Mouse (Mus musculus) liver, embryonic 11.5 days (tissue): ENCODE measurements around the gene Wars. TPM values are rescaled to one million over a fixed set of nuclear protein-coding genes. Genes with fewer than 3 reads are reported as not detected.

Source experiments
- ATAC-seq: fragments of 200-750 bp; cut with Nextera tagmentation; replicated peaks from 2 replicates; pipeline ENCODE4 v1.8.0; 2017; ENCODE audit warnings: moderate number of reproducible peaks, mild to moderate bottlenecking, moderate TSS enrichment, moderate library complexity; ENCODE audit not compliant: low FRiP score
- DNase-seq: peaks from one replicate; pipeline ENCODE4 v3.0.0-alpha.2; 2017; ENCODE audit warnings: low spot score
- H3K27ac ChIP-seq: fragments of 300-500 bp; sonication (generic); 2 replicates; pipeline ENCODE4 v1.5.1; 2014; ENCODE audit warnings: mild to moderate bottlenecking, low read depth, low read length, control low read depth
- H3K27me3 ChIP-seq: fragments of 300-500 bp; sonication (generic); replicated peaks from 2 replicates; pipeline ENCODE4 v1.6.1; 2014; ENCODE audit warnings: low read length, mixed read lengths; ENCODE audit not compliant: control insufficient read depth, insufficient read depth
- H3K36me3 ChIP-seq: fragments of 300-500 bp; sonication (generic); 2 replicates; pipeline ENCODE4 v1.6.1; 2014; ENCODE audit warnings: mild to moderate bottlenecking, low read length, moderate library complexity, mixed read lengths; ENCODE audit not compliant: control insufficient read depth, insufficient read depth
- H3K4me1 ChIP-seq: fragments of 300-500 bp; sonication (generic); replicated peaks from 2 replicates; pipeline ENCODE4 v1.6.1; 2014; ENCODE audit warnings: low read length, mixed read lengths; ENCODE audit not compliant: control insufficient read depth, insufficient read depth
- H3K4me2 ChIP-seq: fragments of 300-500 bp; sonication (generic); 2 replicates; pipeline ENCODE4 v1.6.1; 2014; ENCODE audit warnings: mild to moderate bottlenecking, control low read depth, moderate library complexity
- H3K4me3 ChIP-seq: fragments of 300-500 bp; sonication (generic); 2 replicates; pipeline ENCODE4 v1.5.1; 2014; ENCODE audit warnings: low read depth, low read length, control low read depth
- H3K9ac ChIP-seq: fragments of 300-500 bp; sonication (generic); 2 replicates; pipeline ENCODE4 v1.6.1; 2014; ENCODE audit warnings: low read depth, low read length, control low read depth
- H3K9me3 ChIP-seq: fragments of 300-500 bp; sonication (generic); 2 replicates; pipeline ENCODE4 v1.6.1; 2016; ENCODE audit warnings: low read length, inconsistent platforms, mixed read lengths; ENCODE audit not compliant: control insufficient read depth
- WGBS: fragments of 180-500 bp; shearing (Covaris S2); extraction: QIAGEN DNeasy Blood & Tissue Kit; methylation state at CpG from one replicate; pipeline ENCODE4 v1.1.7; 2014; 5-methylcytosine and 5-hydroxymethylcytosine counted together
- polyA plus RNA-seq: library from polyadenylated mRNA; unstranded; fragments of >200 nt; fragmentation: Nextera tagmentation; extraction: Ambion mirVana; gene quantifications from 2 replicates; pipeline ENCODE4 v1.2.1, GENCODE M21; 2014

Wars gene
- polyA plus RNA-seq, 1 experiment from 2014 or later, result 90.8 TPM

- no peak overlapping the region for H3K9ac ChIP-seq
- WGBS, result 84% methylated on average over 8 of the region's 8 CpGs
- H3K4me1 ChIP-seq, result no peaks in the 10 kb centered on the region
- ATAC-seq (no peak), DNase-seq (no peak)
- no peaks in the 10 kb centered on the region for H3K27me3 ChIP-seq
- H3K9me3 ChIP-seq, result no peaks in the 10 kb centered on the region
- H3K36me3 ChIP-seq, result no peaks in the 10 kb centered on the region
- no peak overlapping the region for H3K4me2 ChIP-seq
- H3K27ac ChIP-seq, result no peak overlapping the region; the same call in 1 of the 2 replicates
- H3K4me3 ChIP-seq, result no peak overlapping the region
These were observed 9.8 kb upstream of the Wars start for GRCm38 (mm10) chr12:108903600-108904275.

DNA sequence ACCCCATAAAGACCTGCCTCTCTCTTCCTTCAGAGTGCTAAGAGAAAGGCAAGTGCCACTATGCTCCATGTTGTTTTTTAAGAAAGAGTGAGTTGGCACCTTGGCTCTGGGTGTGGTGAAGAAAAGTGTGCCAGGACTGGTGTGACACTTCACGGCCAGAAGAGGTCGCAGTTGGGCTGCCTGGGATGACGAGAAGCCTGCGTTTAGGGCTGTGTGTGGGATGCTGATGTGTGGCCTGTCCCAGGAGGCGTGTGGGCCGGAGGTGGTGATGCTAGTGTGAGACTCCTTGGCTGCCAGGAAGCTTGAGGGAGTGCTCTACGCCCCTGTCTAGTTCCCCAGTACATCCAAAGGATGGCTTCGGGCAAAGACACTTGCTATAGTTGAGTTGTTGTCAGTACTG, 9.0 kb upstream of the Wars start:
- WGBS, result 25% methylated on average over 8 of the region's 8 CpGs
- Histone ChIP-seq H3K4me1 (no peaks in the 10 kb centered on the region), H3K9me3 (no peaks in the 10 kb centered on the region), H3K36me3 (no peaks in the 10 kb centered on the region), H3K27ac (no peak overlapping the region), H3K4me2 (no peak overlapping the region), H3K4me3 (no peak overlapping the region), H3K27me3 (no peaks in the 10 kb centered on the region), H3K9ac (no peak overlapping the region)
- DNase-seq (no peak), ATAC-seq (peak; percentile 48)

GRCm38 (mm10) chr12:108901346-108901745, 7.4 kb upstream of the Wars start:
- ATAC-seq (no peak), DNase-seq (no peak)
- Histone ChIP-seq H3K4me2 (no peak overlapping the region), H3K4me3 (no peak overlapping the region), H3K9me3 (no peaks in the 10 kb centered on the region), H3K27ac (no peak overlapping the region), H3K9ac (no peak overlapping the region), H3K36me3 (no peaks in the 10 kb centered on the region), H3K4me1 (no peaks in the 10 kb centered on the region), H3K27me3 (no peaks in the 10 kb centered on the region)
- WGBS, result 51% methylated on average over 5 of the region's 5 CpGs

DNA sequence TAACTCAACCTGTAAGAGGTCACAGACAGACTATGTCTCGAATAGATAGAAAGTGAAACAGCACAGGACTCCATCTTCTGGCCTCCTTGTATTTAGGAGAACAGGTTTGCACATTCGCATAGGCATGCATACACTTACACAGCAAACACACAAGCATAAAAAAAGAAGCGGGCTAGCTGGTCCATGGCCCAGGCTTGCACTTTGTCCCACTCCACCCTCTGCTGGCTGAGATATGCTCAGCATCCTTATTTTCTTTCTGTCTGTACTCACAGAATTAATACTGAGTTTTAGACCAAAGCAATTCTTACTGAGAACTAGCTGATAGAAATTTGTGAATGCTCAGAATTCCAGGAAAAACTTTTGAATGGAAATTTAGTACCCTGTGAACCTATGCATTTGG, 2.0 kb upstream of the Wars start:
- Histone ChIP-seq H3K4me1 (peaks cover 13% of the 10 kb centered on the region), H3K27me3 (no peaks in the 10 kb centered on the region), H3K9me3 (no peaks in the 10 kb centered on the region), H3K4me3 (no peak overlapping the region), H3K36me3 (no peaks in the 10 kb centered on the region), H3K9ac (no peak overlapping the region), H3K4me2 (no peak overlapping the region), H3K27ac (no peak overlapping the region)
- 71% methylated on average over 3 of the region's 3 CpGs for WGBS
- no peak for ATAC-seq
- no peak for DNase-seq

DNA sequence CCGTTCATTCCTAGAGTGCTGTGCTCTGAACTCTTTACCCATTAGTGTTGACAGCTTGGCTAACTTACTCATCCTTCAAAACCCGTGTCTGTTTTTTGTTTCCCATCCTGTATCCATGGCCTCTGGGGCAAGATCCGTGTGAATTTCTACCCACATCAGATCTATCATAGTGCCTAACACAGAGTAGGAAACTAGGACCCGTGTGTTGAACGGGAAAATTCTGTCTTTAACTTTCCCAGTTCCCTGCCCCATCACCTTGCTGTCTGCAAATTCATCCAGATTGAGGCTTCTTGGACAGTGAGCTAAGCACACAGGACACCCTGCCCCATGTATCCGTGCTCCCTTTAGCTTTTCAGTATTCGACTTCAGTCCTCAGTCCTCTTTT, 450 bp upstream of the Wars start:
- WGBS, result 2% methylated on average over 7 of the region's 7 CpGs
- Histone ChIP-seq H3K36me3 (no peaks in the 10 kb centered on the region; the same call in 1 of the 2 replicates), H3K9me3 (no peaks in the 10 kb centered on the region), H3K4me3 (peak overlapping the region; percentile 94), H3K27me3 (no peaks in the 10 kb centered on the region), H3K4me2 (peak overlapping the region; percentile 82), H3K27ac (no peak overlapping the region), H3K9ac (peak overlapping the region; percentile 85), H3K4me1 (peaks cover 13% of the 10 kb centered on the region)
- DNase-seq, result no peak
- no peak; the same call in 1 of the 2 replicates for ATAC-seq

- WGBS, result 14% methylated on average over 12 of the region's 12 CpGs
- H3K9me3 ChIP-seq, result no peaks in the 10 kb centered on the region
- no peak for ATAC-seq
- peak within 1 kb of the TSS; percentile 94 for H3K4me3 ChIP-seq
- no peak for DNase-seq
- H3K4me2 ChIP-seq, result peak within 1 kb of the TSS; percentile 93
- peaks cover 13% of the 10 kb centered on the region for H3K4me1 ChIP-seq
- H3K27ac ChIP-seq, result peak within 1 kb of the TSS; percentile 62
- peaks cover 2% of the 10 kb centered on the region; the same call in 1 of the 2 replicates for H3K36me3 ChIP-seq
- H3K27me3 ChIP-seq, result no peaks in the 10 kb centered on the region
- H3K9ac ChIP-seq, result peak within 1 kb of the TSS; percentile 85
These were observed 822 bp downstream of the Wars start, which contains the start of gene Wdr25 for GRCm38 (mm10) chr12:108892989-108893714. Wdr25 (plus strand) TSS chr12:108893631.

- Histone ChIP-seq H3K27ac (no peak overlapping the region), H3K4me3 (no peak overlapping the region), H3K9me3 (no peaks in the 10 kb centered on the region), H3K36me3 (peaks cover 20% of the 10 kb centered on the region), H3K9ac (no peak overlapping the region), H3K4me1 (peaks cover 13% of the 10 kb centered on the region), H3K4me2 (no peak overlapping the region), H3K27me3 (no peaks in the 10 kb centered on the region)
- WGBS, result 59% methylated on average over 4 of the region's 4 CpGs
- no peak for DNase-seq
- ATAC-seq, result no peak
These were observed 5.3 kb downstream of the Wars start for GRCm38 (mm10) chr12:108888632-108889031.

DNA sequence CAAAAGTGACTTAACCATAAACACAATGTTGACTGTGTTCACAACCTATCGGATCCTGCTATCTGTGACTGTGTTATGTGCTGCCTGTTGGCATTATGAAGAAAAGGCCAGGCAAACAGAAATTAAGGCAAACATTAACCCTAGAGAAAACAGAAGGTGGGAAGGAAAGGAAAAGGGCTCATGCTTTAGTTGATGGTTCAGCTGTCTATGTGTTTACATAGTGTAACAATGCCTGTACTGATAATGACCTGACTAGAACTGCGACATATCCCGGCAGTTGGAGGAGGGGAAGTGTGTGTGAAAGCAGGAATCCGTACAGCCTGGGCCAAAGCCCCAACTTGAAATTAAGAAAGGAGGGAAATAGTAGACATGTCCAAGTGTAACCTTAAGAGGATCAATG, 6.9 kb downstream of the Wars start:
- ATAC-seq (no peak), DNase-seq (no peak)
- H3K9ac ChIP-seq, result no peak overlapping the region
- 77% methylated on average over 4 of the region's 4 CpGs for WGBS
- no peak overlapping the region for H3K27ac ChIP-seq
- no peaks in the 10 kb centered on the region for H3K27me3 ChIP-seq
- no peaks in the 10 kb centered on the region for H3K9me3 ChIP-seq
- no peak overlapping the region for H3K4me2 ChIP-seq
- H3K36me3 ChIP-seq, result peaks cover 23% of the 10 kb centered on the region
- H3K4me3 ChIP-seq, result no peak overlapping the region
- no peaks in the 10 kb centered on the region; the same call in 1 of the 2 replicates for H3K4me1 ChIP-seq

GRCm38 (mm10) chr12:108885906-108886305, 8.1 kb downstream of the Wars start:
- no peak overlapping the region for H3K4me2 ChIP-seq
- 89% methylated on average over 1 of the region's 1 CpGs for WGBS
- no peaks in the 10 kb centered on the region for H3K9me3 ChIP-seq
- no peak overlapping the region for H3K9ac ChIP-seq
- no peaks in the 10 kb centered on the region for H3K4me1 ChIP-seq
- H3K36me3 ChIP-seq, result peaks cover 25% of the 10 kb centered on the region
- H3K27me3 ChIP-seq, result no peaks in the 10 kb centered on the region
- H3K27ac ChIP-seq, result no peak overlapping the region
- H3K4me3 ChIP-seq, result no peak overlapping the region
- DNase-seq (no peak), ATAC-seq (no peak)
